Mouse (Mus musculus): ENCODE data around the gene Actr1a. TPM values are rescaled to one million over a fixed set of nuclear protein-coding genes. Genes with fewer than 3 reads are reported as not detected.
A peak's percentile ranks its signal among the peaks of the same experiment; 100 is the strongest.

Gene Actr1a
- polyA plus RNA-seq, 1 experiment, result not detected

GRCm38 (mm10) chr19:46348761-46349458 is 46.6 kb downstream of the Actr1a start:
- Histone ChIP-seq H3K4me1 (ENCODE audit: control insufficient read depth, insufficient read depth, low read length) (peaks cover 8% of the 10 kb centered on the region; the same call in 1 of the 2 replicates), H3K4me3 (ENCODE audit: insufficient read depth, low read depth, low read length) (peak overlapping the region; percentile 54), H3K27ac (ENCODE audit: insufficient read depth, low read depth, low read length) (peak overlapping the region; percentile 90)
- TF ChIP-seq CTCF (IDR thresholded peaks at IDR 0.05; ENCODE audit: insufficient read depth, low read depth, low read length) (no peak), POLR2A (IDR thresholded peaks at IDR 0.05; ENCODE audit: insufficient read depth, low read depth, low read length) (peak; percentile 95)
- WGBS, result under 1% methylated on average over 78 of the region's 78 CpGs

- WGBS, result 18% methylated on average over 14 of the region's 14 CpGs
- peak overlapping the region; percentile 54 for H3K4me3 ChIP-seq (ENCODE audit: insufficient read depth, low read depth, low read length)
- TF ChIP-seq CTCF (IDR thresholded peaks at IDR 0.05; ENCODE audit: insufficient read depth, low read depth, low read length), result no peak
- TF ChIP-seq POLR2A (IDR thresholded peaks at IDR 0.05; ENCODE audit: insufficient read depth, low read depth, low read length), result no peak
- H3K27ac ChIP-seq (ENCODE audit: insufficient read depth, low read depth, low read length), result peak overlapping the region; percentile 90
- H3K4me1 ChIP-seq (ENCODE audit: control insufficient read depth, insufficient read depth, low read length), result peaks cover 8% of the 10 kb centered on the region; the same call in 1 of the 2 replicates
Measured at GRCm38 (mm10) chr19:46347936-46348668, 47.4 kb downstream of the Actr1a start.

GRCm38 (mm10) chr19:46347146-46347545 is 48.4 kb downstream of the Actr1a start:
- H3K4me1 ChIP-seq (ENCODE audit: control insufficient read depth, insufficient read depth, low read length), result peaks cover 8% of the 10 kb centered on the region; the same call in 1 of the 2 replicates
- no peak overlapping the region for H3K27ac ChIP-seq (ENCODE audit: insufficient read depth, low read depth, low read length)
- TF ChIP-seq CTCF (IDR thresholded peaks at IDR 0.05; ENCODE audit: insufficient read depth, low read depth, low read length) (no peak), POLR2A (IDR thresholded peaks at IDR 0.05; ENCODE audit: insufficient read depth, low read depth, low read length) (no peak)
- H3K4me3 ChIP-seq (ENCODE audit: insufficient read depth, low read depth, low read length), result no peak overlapping the region
- 100% methylated on average over 1 of the region's 1 CpGs for WGBS

GRCm38 (mm10) chr19:46344710-46345419 is 50.7 kb downstream of the Actr1a start:
- TF ChIP-seq CTCF (IDR thresholded peaks at IDR 0.05; ENCODE audit: insufficient read depth, low read depth, low read length) (no peak), POLR2A (IDR thresholded peaks at IDR 0.05; ENCODE audit: insufficient read depth, low read depth, low read length) (no peak)
- WGBS, result 33% methylated on average over 7 of the region's 7 CpGs
- Histone ChIP-seq H3K4me3 (ENCODE audit: insufficient read depth, low read depth, low read length) (no peak overlapping the region), H3K4me1 (ENCODE audit: control insufficient read depth, insufficient read depth, low read length) (peaks cover 11% of the 10 kb centered on the region), H3K27ac (ENCODE audit: insufficient read depth, low read depth, low read length) (no peak overlapping the region)

- TF ChIP-seq POLR2A (IDR thresholded peaks at IDR 0.05; ENCODE audit: insufficient read depth, low read depth, low read length) (no peak), CTCF (IDR thresholded peaks at IDR 0.05; ENCODE audit: insufficient read depth, low read depth, low read length) (no peak)
- Histone ChIP-seq H3K4me1 (ENCODE audit: control insufficient read depth, insufficient read depth, low read length) (peaks cover 21% of the 10 kb centered on the region), H3K4me3 (ENCODE audit: insufficient read depth, low read depth, low read length) (no peak overlapping the region), H3K27ac (ENCODE audit: insufficient read depth, low read depth, low read length) (peak overlapping the region; percentile 34; the same call in 1 of the 2 replicates)
- WGBS, result 16% methylated on average over 7 of the region's 7 CpGs
Measured at GRCm38 (mm10) chr19:46339287-46339971, 56.1 kb downstream of the Actr1a start.

- peak overlapping the region; percentile 34 for H3K27ac ChIP-seq (ENCODE audit: insufficient read depth, low read depth, low read length)
- peaks cover 21% of the 10 kb centered on the region for H3K4me1 ChIP-seq (ENCODE audit: control insufficient read depth, insufficient read depth, low read length)
- WGBS, result 13% methylated on average over 6 of the region's 6 CpGs
- TF ChIP-seq CTCF (IDR thresholded peaks at IDR 0.05; ENCODE audit: insufficient read depth, low read depth, low read length) (no peak), POLR2A (IDR thresholded peaks at IDR 0.05; ENCODE audit: insufficient read depth, low read depth, low read length) (no peak)
- H3K4me3 ChIP-seq (ENCODE audit: insufficient read depth, low read depth, low read length), result peak overlapping the region; percentile 27
Measured at GRCm38 (mm10) chr19:46338942-46339286, 56.6 kb downstream of the Actr1a start.

GRCm38 (mm10) chr19:46338331-46338936 is 57.1 kb downstream of the Actr1a start, which contains the start of gene Cuedc2:
Gene Cuedc2 (minus strand): TSS chr19:46338702.
- Histone ChIP-seq H3K4me3 (ENCODE audit: insufficient read depth, low read depth, low read length) (peak within 1 kb of the TSS; percentile 84), H3K27ac (ENCODE audit: insufficient read depth, low read depth, low read length) (peak within 1 kb of the TSS; percentile 53), H3K4me1 (ENCODE audit: control insufficient read depth, insufficient read depth, low read length) (peaks cover 21% of the 10 kb centered on the region)
- TF ChIP-seq POLR2A (IDR thresholded peaks at IDR 0.05; ENCODE audit: insufficient read depth, low read depth, low read length) (peak; percentile 31; the same call in 1 of the 2 replicates), CTCF (IDR thresholded peaks at IDR 0.05; ENCODE audit: insufficient read depth, low read depth, low read length) (no peak)
- under 1% methylated on average over 31 of the region's 31 CpGs for WGBS

GRCm38 (mm10) chr19:46337719-46338330 is 57.7 kb downstream of the Actr1a start:
- WGBS, result 19% methylated on average over 15 of the region's 15 CpGs
- Histone ChIP-seq H3K27ac (ENCODE audit: insufficient read depth, low read depth, low read length) (peak overlapping the region; percentile 53), H3K4me1 (ENCODE audit: control insufficient read depth, insufficient read depth, low read length) (peaks cover 21% of the 10 kb centered on the region), H3K4me3 (ENCODE audit: insufficient read depth, low read depth, low read length) (peak overlapping the region; percentile 84)
- TF ChIP-seq CTCF (IDR thresholded peaks at IDR 0.05; ENCODE audit: insufficient read depth, low read depth, low read length) (no peak), POLR2A (IDR thresholded peaks at IDR 0.05; ENCODE audit: insufficient read depth, low read depth, low read length) (no peak)
